ENCODE assay signal across 8 mouse cellular contexts in genomic region chr4:45798964-45799363, GRCm38 (mm10). TPM values are rescaled to one million over a fixed set of nuclear protein-coding genes. Genes with fewer than 3 reads are reported as not detected.
A peak's percentile ranks its signal among the peaks of the same experiment; 100 is the strongest.
DNase-seq lines count a peak whose midpoint lies in the region; ATAC-seq lines count a peak whose summit lies in the region.

Gene Aldh1b1, plus strand, starts transcription at chr4:45799022.

- H3K9me3 ChIP-seq in hindbrain, embryonic 16.5 days (ENCODE audit: control insufficient read depth, low read length), result no peaks in the 10 kb centered on the region

- peak within 1 kb of the TSS; percentile 84 for H3K4me2 ChIP-seq in hindbrain, embryonic 16.5 days (ENCODE audit: low read length)

- H3K9ac ChIP-seq in hindbrain, embryonic 16.5 days (ENCODE audit: low read depth, low read length), result peak within 1 kb of the TSS; percentile 74

- H3K36me3 ChIP-seq in hindbrain, embryonic 16.5 days (ENCODE audit: control insufficient read depth, insufficient read depth, low read length), result 0 out of 2 replicates have a peak, but pooled peaks cover 3% of the 10 kb centered on the region

- peak; percentile 72 for DNase-seq in MN1 (ENCODE audit: low spot score)
- peak; percentile 58 to 72 for DNase-seq in cerebellum, postnatal 25 days
- DNase-seq in gastrocnemius, adult 8-10 months (ENCODE audit: low spot score in 2 of 2), result peak; percentile 7 to 28
- peak; percentile 60 to 70 for DNase-seq in left cerebral cortex, adult 18-20 months (ENCODE audit: low spot score in 2 of 2)
- DNase-seq in lung, postnatal 25 days (ENCODE audit: low spot score), result peak; percentile 79
- DNase-seq in ovary, postnatal 36 days (ENCODE audit: low spot score), result peak; percentile 83
- DNase-seq in thymus, postnatal 14 days, result peak; percentile 67

- peak within 1 kb of the TSS; percentile 56 for H3K4me3 ChIP-seq in hindbrain, embryonic 16.5 days (ENCODE audit: low read length)

- ATAC-seq in hindbrain, embryonic 16.5 days, result peak; percentile 88

- H3K27ac ChIP-seq in hindbrain, embryonic 16.5 days (ENCODE audit: low read depth, low read length), result peak within 1 kb of the TSS; percentile 48; the same call in 1 of the 2 replicates

- peaks cover 2% of the 10 kb centered on the region; the same call in 1 of the 2 replicates for H3K27me3 ChIP-seq in hindbrain, embryonic 16.5 days (replicated peaks; ENCODE audit: control insufficient read depth, insufficient read depth, low read length)

- under 1% methylated on average over 26 of the region's 26 CpGs for WGBS in hindbrain, embryonic 16.5 days

- H3K4me1 ChIP-seq in hindbrain, embryonic 16.5 days (ENCODE audit: control insufficient read depth, insufficient read depth, low read depth, low read length), result peaks cover 12% of the 10 kb centered on the region

RNA-seq across cellular contexts. Expression of gene Aldh1b1, which starts in this region (rescaled TPM):
- total RNA-seq in gastrocnemius, adult 8-10 months (2022), result under 1 TPM; 0.27 to 0.81 (median 0.37) TPM
- polyA plus RNA-seq in hindbrain, embryonic 16.5 days (2015; fragmentation: Nextera tagmentation; extraction: Ambion mirVana), result 20.8 and 22.5 TPM in 2 replicates
- total RNA-seq in left cerebral cortex, adult 18-20 months (2021), result 1 to 10 TPM; 4.6 to 4.7 TPM

Comparison
In these comparisons a context has a peak if more than half of its experiments do, and no peak if none do; other contexts are left out.
1. Peak in every context shown above with its lines: DNase-seq, ATAC-seq, H3K4me3 ChIP-seq and H3K27ac ChIP-seq.
2. Peak in DNase-seq in gastrocnemius, adult 8-10 months; RNA of the gene not detected or under 1 TPM.
3. DNase-seq: peak in every context shown above with its lines; median percentile 83 in ovary, postnatal 36 days; 79 in lung, postnatal 25 days; 72 in MN1; 67 in thymus, postnatal 14 days; 65 in cerebellum, postnatal 25 days; 65 in left cerebral cortex, adult 18-20 months; 18 in gastrocnemius, adult 8-10 months.